Mouse (Mus musculus): ENCODE measurements at regions not wholly inside any gene's neighbourhood (a gene's known extent, or its start where the extent isn't known, plus 50 kb on each side); places are given as distances from the start of the nearest gene placed in this dataset.
A peak's percentile ranks its signal among the peaks of the same experiment; 100 is the strongest.

DNA sequence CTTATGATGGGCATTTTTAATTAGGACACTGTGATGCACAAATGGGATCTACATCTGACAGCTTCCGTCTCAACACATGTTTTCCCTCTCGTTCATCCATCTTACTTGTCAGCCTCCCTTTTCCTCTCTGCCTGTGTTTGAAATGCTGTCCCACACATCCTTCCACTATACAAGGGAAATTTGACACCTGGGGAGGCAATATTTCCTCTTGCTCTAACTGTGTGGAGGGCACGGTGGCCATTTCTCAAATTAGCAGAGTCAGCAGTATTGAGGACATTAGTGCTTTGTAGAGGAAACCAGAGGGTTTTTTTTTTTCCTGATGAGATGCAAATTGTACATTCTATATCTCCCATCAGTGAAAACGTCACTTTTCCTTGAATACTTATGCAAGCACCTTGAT lies 712.2 kb downstream of the Slc4a3 start:
- DNase-seq (ENCODE audit: low spot score in 2 of 2), result no peak

- no peak for DNase-seq (ENCODE audit: low spot score in 2 of 2)
Measured at GRCm38 (mm10) chr1:76276148-76276547, 730.1 kb downstream of the Slc4a3 start.

- DNase-seq (ENCODE audit: low spot score in 2 of 2), result no peak
Measured at GRCm38 (mm10) chr1:76276624-76277023, 730.6 kb downstream of the Slc4a3 start.

DNA sequence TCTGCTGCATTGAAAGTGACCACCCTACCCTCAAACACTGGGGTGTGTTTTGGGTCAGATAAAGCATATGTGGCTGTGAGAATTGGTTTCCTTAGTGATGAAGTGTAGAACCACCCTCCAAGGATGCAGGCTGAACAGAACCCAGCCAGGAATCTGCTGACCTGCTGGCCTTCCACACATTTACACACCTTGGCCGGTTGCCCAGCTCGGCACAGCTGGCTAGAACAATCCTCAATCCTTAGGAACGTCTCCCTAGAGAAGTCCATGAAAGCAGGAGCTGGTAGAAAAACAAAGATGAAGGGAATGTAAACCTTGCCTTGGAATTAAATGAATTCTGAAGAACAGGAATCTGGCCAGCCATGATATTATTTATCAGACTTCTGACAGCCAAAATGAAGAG lies 737.3 kb downstream of the Slc4a3 start:
- DNase-seq (ENCODE audit: low spot score in 2 of 2), result no peak

DNA sequence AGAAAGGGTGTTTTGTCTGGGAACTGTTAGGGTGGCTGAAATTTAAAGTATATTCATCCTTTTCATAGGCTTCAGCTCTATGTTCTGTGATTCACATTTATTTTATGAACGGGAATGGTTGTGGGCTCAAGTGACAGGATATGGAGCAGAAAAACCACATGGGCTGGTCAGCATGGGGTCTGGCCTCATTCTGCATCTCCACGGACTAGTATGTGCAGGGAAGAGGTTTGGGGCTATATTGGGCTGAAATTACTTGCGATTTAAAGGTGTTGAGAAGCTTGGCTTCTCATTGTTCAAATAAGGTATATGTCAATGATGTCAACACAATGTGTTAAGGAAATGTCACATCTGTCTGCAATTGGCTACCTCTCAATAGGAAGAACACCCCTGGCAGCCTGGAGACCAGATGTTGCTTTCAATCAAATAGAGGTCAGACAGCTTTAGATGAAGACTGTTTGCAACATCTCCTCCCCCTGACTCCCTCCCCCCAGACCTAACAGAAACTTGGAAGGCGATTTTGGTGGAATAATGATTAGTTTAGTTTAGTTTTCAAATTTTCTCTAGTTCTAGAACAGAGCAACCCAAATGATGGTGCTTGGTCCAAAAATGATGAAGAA lies 777.0 kb downstream of the Slc4a3 start:
- DNase-seq (ENCODE audit: low spot score in 2 of 2), result no peak

DNA sequence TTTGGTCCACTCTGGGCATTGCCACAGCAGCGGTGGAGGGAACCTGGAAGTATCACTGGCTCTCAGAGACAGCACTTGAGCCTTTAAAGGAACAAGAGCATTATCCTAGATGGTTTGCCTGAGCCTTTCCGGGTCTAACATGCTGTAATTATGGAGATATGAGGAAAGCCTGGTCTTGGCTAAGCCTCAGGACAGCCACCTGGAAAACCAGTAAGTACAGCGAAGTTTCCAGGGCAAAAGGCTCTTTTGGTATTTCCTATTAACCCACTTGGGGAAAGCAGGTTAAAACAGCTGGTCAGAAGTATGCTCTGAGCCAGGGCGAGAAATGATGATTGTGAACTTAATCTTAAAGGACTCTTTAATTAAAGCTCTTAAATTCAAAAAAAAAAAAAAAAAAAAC lies 777.5 kb downstream of the Slc4a3 start:
- no peak for DNase-seq (ENCODE audit: low spot score in 2 of 2)

DNA sequence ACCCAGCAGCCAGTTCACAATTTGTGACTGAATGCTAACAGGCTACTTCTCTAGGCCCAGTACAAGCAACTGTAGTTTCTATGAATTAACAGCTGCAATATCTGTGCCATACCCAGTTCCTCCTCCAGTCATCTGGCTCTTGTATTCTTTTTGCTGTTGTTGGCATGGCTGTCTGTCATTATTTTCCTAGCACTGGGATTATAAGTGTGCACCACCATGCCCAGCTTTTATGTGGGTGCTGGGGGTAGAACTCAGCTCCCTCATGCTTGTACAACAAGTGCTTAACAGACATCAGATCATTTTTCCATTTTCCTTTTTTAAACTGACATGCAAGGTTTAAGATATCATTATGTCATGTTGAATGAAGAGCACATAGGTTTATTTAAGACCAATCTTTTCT lies 789.9 kb downstream of the Slc4a3 start:
- DNase-seq (ENCODE audit: low spot score in 2 of 2), result no peak

- no peak for DNase-seq (ENCODE audit: low spot score in 2 of 2)
Measured at GRCm38 (mm10) chr1:76362106-76362505, 816.0 kb downstream of the Slc4a3 start.

DNA sequence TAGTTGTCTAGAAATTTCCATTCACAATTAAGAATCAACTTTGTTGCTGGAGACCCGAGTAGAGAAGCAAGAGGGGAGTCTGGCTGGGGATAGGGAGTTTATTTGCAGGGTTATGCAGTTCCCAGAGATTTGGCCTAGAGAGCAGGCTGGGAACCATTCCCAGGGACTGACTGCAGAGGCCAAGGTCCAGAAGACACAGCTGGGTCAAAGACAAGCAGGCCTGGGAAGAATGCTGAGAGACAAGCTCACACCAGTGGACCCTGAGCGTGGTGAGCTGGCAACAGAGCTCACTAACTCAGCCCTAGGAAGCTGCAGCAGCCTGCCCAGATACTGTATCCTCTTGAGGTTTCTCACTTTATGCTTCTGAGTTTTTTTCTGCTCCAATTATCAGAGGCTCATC lies 827.9 kb downstream of the Slc4a3 start:
- no peak for DNase-seq (ENCODE audit: low spot score in 2 of 2)

- DNase-seq (ENCODE audit: low spot score in 2 of 2), result no peak
Measured at GRCm38 (mm10) chr1:76378154-76378553, 832.1 kb downstream of the Slc4a3 start.

DNA sequence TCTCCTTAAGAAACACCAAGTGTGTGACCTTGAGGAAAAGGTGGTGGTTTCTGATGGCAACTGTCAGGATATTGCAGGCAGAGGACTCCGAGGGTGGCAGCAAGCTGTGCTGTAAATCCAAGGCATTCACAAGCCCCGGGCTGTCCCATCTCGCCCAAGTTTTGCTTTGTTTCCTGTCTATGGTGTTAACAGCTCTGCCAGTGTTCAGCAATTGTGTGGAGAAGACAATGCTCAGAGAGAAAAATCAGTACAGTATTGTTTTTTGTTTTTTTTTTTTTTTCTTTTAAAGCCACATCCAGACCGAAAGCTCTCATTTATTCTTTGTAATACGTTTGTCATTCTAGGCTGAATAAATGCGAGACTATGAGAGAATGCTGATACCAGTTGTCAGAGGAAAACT lies 846.5 kb downstream of the Slc4a3 start:
- no peak for DNase-seq (ENCODE audit: low spot score in 2 of 2)

GRCm38 (mm10) chr1:76394038-76394437 lies 848.0 kb downstream of the Slc4a3 start:
- DNase-seq (ENCODE audit: low spot score in 2 of 2), result no peak

- no peak for DNase-seq (ENCODE audit: low spot score in 2 of 2)
Measured at GRCm38 (mm10) chr1:76402854-76403253, 856.8 kb downstream of the Slc4a3 start.

- DNase-seq (ENCODE audit: low spot score in 2 of 2), result no peak
Measured at GRCm38 (mm10) chr1:76404003-76404402, 857.9 kb downstream of the Slc4a3 start.

- DNase-seq (ENCODE audit: low spot score in 2 of 2), result no peak
Measured at GRCm38 (mm10) chr1:76410813-76411212, 864.7 kb downstream of the Slc4a3 start.

DNA sequence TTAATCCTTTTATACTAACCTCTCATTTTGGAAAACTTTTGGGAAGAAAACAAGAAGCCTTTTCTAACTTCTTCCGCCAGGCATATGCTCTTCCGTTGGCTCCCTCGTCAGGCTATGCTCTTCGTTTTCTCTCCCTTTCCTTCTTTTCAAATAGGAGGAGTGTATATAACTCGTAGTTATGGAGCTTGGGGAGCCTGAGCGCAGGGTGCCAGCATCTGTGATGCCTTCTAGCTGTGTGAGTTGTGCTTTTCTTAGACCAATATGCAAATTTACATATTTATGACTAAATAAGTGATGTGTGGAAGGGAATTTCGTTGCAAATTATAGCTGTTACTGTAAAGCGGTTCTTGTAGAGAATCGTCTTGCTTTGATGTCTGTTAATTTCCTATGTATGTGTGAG lies 874.5 kb downstream of the Slc4a3 start:
- DNase-seq (ENCODE audit: low spot score in 2 of 2), result peak; percentile 6 to 14

- DNase-seq (ENCODE audit: low spot score in 2 of 2), result peak; percentile 64 to 78
Measured at GRCm38 (mm10) chr1:76427439-76427838, 881.4 kb downstream of the Slc4a3 start.

- no peak for DNase-seq (ENCODE audit: low spot score in 2 of 2)
Measured at GRCm38 (mm10) chr1:76430041-76430610, 884.1 kb downstream of the Slc4a3 start.

DNA sequence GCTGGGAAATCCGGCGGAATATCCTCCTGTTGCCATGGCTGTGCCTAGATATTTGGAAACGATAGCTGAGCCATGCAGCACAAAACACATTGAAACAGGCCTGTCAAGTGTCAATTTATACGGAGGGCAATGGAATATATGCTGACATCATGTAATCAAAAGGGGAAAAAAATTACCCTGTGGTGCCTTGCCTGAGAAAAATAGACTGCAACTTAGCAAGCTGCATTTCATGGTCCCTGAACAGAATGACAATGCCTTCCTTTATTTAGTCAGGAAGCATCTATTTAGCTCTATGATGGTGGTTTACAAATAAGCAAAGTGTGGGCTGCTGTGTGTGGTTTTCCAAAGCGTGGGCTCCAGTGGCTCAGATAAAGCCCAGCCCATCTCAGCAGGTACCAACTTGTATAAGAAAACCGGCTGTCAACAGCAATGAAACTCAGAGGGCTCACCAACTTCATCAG lies 887.4 kb downstream of the Slc4a3 start:
- DNase-seq (ENCODE audit: low spot score in 2 of 2), result no peak

DNA sequence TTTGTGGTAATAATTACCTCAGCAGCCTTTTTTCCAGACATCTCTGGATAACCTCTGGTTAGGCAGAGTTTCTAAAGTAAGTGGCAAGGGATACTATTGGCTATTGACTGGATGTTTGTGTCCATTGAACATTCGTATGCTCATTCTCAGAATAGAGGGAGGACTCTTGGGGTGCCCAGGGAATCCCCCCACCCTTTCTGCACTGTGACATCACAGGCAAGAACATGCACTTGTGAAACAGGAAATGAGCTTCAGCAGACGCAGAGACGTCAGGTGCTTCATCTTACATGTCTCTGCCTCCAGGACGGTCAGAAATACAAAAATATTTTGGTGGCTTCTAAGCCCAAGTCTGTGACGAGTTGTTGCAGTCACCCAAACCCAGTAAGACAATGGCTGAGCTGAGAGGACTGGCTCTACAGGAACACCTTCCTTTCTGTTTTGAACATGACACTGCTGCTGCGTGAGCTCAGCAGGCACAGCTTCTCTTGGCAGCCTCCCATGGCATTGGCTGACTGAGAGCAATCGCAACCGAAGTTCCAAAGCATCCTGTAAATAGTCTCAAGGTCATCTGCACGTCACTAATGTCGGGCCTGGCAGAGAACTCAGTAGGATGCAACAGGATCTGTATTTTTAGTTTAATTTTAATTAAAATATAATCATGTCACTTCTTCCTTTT lies 904.6 kb downstream of the Slc4a3 start:
- DNase-seq (ENCODE audit: low spot score in 2 of 2), result peak in 1 of 2 experiments; percentile 4

DNA sequence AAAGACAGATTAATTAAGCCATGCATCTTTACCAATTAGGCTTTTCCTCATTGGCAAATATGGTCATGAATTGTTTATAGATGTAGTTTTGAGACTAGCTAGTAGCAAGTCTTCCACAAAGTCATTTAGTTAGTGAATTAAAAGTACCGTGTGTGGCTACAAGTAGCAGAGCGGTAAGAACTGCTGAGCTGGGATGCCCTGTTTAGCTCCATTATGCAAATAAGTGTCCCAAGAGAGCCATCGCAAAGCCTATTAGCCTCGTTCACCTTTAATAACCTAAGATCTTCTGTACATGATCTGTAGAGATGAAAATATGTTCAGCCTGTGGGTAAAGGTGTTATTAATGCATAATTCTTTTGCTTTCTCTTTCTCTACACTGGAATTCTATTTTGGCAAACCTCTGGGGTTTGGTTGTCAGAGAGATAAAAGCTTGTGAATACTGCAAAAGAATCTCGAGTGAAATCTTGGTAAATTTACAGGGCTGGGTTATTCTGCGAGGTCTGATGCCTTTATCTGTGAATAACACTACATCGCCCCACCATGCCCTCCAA lies 907.2 kb downstream of the Slc4a3 start:
- DNase-seq (ENCODE audit: low spot score in 2 of 2), result no peak

DNA sequence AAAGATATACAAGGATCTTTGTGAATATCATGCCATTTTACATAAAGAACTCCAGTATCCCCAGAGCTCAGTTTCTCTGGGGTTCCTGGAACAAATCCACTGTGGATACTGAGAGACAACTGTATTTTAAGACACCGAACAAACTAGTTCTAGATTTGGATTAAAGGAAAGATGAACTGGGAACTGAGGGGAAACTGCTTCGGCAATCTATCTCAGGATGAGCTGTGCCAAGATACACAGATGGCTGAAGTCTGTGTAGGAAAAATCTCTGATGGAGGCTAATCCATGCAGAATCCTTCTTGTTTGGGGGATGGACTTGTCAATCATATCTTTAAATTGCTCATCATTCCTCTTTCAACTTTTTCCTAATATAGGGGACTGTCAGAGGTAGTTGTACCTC lies 920.5 kb downstream of the Slc4a3 start:
- no peak for DNase-seq (ENCODE audit: low spot score in 2 of 2)

Data from left cerebral cortex, adult 18-20 months (tissue).